Mouse (Mus musculus) hindbrain, embryonic 13.5 days (tissue): ENCODE results near the gene A430005L14Rik. TPM values are rescaled to one million over a fixed set of nuclear protein-coding genes. Genes with fewer than 3 reads are reported as not detected.

Source experiments
- ATAC-seq: fragments of 200-750 bp; cut with Nextera tagmentation; 2 replicates; pipeline ENCODE4 v1.8.0; 2017; ENCODE audit warnings: moderate TSS enrichment; ENCODE audit not compliant: low FRiP score
- H3K27ac ChIP-seq: fragments of 300-500 bp; sonication (generic); 2 replicates; pipeline ENCODE4 v1.5.1; 2015; ENCODE audit warnings: inconsistent platforms, mild to moderate bottlenecking, moderate library complexity
- H3K27me3 ChIP-seq: fragments of 300-500 bp; sonication (generic); 2 replicates; pipeline ENCODE4 v1.6.1; 2015; ENCODE audit warnings: mild to moderate bottlenecking, inconsistent platforms
- H3K36me3 ChIP-seq: fragments of 300-500 bp; sonication (generic); 2 replicates; pipeline ENCODE4 v1.6.1; 2015; ENCODE audit warnings: mild to moderate bottlenecking, inconsistent platforms
- H3K4me1 ChIP-seq: fragments of 300-500 bp; sonication (generic); replicated peaks from 2 replicates; pipeline ENCODE4 v1.6.1; 2015; ENCODE audit warnings: inconsistent platforms
- H3K4me2 ChIP-seq: fragments of 300-500 bp; sonication (generic); 2 replicates; pipeline ENCODE4 v1.6.1; 2015; ENCODE audit warnings: inconsistent platforms, mild to moderate bottlenecking, moderate library complexity
- H3K4me3 ChIP-seq: fragments of 300-500 bp; sonication (generic); 2 replicates; pipeline ENCODE4 v1.5.1; 2015; ENCODE audit warnings: mild to moderate bottlenecking, inconsistent platforms
- H3K9ac ChIP-seq: fragments of 300-500 bp; sonication (generic); 2 replicates; pipeline ENCODE4 v1.6.1; 2015; ENCODE audit warnings: mild to moderate bottlenecking, inconsistent platforms
- H3K9me3 ChIP-seq: fragments of 300-500 bp; sonication (generic); 2 replicates; pipeline ENCODE4 v1.6.1; 2016; ENCODE audit warnings: inconsistent platforms
- WGBS: fragments of 180-500 bp; shearing (Covaris S2); methylation state at CpG from one replicate; pipeline ENCODE4 v1.1.7; 2015; 5-methylcytosine and 5-hydroxymethylcytosine counted together
- polyA plus RNA-seq: library from polyadenylated mRNA; unstranded; fragments of >200 nt; fragmentation: Nextera tagmentation; extraction: Ambion mirVana; gene quantifications from 2 replicates; pipeline ENCODE4 v1.2.1, GENCODE M21; 2015

A430005L14Rik gene
- polyA plus RNA-seq, 1 experiment from 2014 or later = 65.7 TPM

DNA sequence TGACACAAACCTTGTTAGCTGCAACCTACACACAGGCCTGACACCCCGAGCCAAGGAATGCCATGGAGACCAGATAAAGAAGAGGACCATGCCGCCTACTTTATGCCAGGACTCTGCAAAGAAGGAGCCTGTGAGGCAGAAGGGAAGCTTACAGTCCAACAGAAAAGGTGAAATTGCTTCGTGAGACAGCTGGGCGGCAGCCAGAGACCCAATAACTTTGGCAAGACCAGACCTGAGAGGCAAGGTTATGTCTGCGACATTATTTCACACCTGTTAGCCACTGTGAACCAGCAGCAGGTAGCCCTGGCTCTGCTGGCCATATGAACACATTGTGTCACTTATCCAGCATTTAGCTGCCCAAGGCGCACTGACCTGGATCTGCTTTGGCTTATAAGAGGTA is 11.3 kb upstream of the A430005L14Rik start:
- no peak overlapping the region for H3K9ac ChIP-seq
- no peaks in the 10 kb centered on the region for H3K9me3 ChIP-seq
- H3K27me3 ChIP-seq = peaks cover 27% of the 10 kb centered on the region; the same call in 1 of the 2 replicates
- peaks cover 19% of the 10 kb centered on the region for H3K4me1 ChIP-seq
- no peak overlapping the region for H3K4me2 ChIP-seq
- no peak for ATAC-seq
- WGBS = 85% methylated on average over 6 of the region's 6 CpGs
- no peak overlapping the region for H3K4me3 ChIP-seq
- H3K27ac ChIP-seq = no peak overlapping the region
- no peaks in the 10 kb centered on the region for H3K36me3 ChIP-seq

DNA sequence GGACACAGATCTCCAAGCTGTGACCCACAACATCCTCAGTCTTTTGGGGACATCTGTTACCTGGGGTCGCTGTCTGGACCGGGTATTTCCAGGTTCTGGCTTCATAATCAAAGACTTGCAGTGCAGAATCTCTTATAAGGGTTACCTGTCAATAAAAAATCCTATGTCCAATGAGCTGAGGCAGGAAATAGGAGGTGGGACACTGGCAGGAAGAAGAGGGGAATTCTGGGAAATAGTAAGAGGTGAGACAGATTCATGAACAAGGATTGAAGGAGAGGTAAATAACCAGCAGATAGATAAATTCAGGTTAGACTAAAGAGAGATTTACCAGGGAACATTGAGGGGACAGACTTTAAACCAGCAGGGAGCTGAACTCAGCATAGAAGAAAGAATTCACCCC is 6.7 kb upstream of the A430005L14Rik start:
- Histone ChIP-seq H3K4me1 (peaks cover 13% of the 10 kb centered on the region), H3K27me3 (peaks cover 34% of the 10 kb centered on the region; the same call in 1 of the 2 replicates), H3K27ac (no peak overlapping the region), H3K4me3 (no peak overlapping the region), H3K9me3 (no peaks in the 10 kb centered on the region), H3K36me3 (no peaks in the 10 kb centered on the region), H3K4me2 (no peak overlapping the region), H3K9ac (no peak overlapping the region)
- 67% methylated on average over 2 of the region's 2 CpGs for WGBS
- no peak for ATAC-seq

DNA sequence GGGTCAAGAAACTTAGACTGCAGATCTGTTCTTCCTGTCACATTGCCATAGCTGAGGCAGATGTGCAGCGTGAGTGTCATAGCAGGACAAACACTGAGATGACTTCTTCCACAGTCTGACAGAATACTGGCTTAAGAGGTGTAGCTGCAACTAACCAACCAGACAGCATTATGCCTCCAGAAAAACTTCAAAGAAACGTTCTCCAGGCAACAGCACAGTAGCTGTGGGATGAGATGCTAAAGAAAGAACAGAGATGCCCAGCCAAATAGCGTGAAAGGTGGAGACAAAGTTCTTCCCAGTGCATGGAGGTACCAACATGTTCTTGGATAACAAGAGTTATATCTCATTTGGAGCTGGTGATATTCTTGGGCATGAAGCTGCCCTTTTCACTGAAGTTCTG is 5.9 kb upstream of the A430005L14Rik start:
- Histone ChIP-seq H3K4me2 (no peak overlapping the region), H3K36me3 (no peaks in the 10 kb centered on the region), H3K9ac (no peak overlapping the region), H3K4me1 (peaks cover 18% of the 10 kb centered on the region), H3K27me3 (peaks cover 28% of the 10 kb centered on the region; the same call in 1 of the 2 replicates), H3K27ac (no peak overlapping the region), H3K9me3 (no peaks in the 10 kb centered on the region), H3K4me3 (no peak overlapping the region)
- WGBS = 62% methylated on average over 3 of the region's 3 CpGs
- ATAC-seq = no peak

DNA sequence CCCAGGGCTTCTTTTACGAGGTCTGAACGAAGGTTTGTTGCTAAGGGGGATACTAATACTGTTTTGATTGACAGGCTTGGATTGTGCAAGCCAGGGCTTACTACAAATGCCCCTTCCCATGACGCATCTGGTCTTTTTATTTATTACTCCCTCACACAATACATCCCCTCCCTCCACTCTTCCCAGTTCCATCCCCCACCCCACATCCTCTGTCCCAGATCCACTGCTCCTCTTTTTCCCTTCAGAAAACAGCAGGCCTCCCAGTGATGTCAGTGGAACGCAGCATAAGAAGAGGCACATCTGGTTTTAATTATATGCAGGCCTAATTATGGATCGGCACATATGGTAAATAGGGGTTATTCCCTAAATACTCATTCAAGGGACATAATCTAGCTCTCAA is 5.3 kb upstream of the A430005L14Rik start:
- no peak overlapping the region for H3K9ac ChIP-seq
- H3K4me3 ChIP-seq = no peak overlapping the region
- peak; percentile 30; the same call in 1 of the 2 replicates for ATAC-seq
- no peak overlapping the region for H3K4me2 ChIP-seq
- peaks cover 24% of the 10 kb centered on the region for H3K4me1 ChIP-seq
- no peaks in the 10 kb centered on the region for H3K36me3 ChIP-seq
- 17% methylated on average over 5 of the region's 5 CpGs for WGBS
- no peaks in the 10 kb centered on the region for H3K9me3 ChIP-seq
- H3K27ac ChIP-seq = peak overlapping the region; percentile 65
- peaks cover 24% of the 10 kb centered on the region; the same call in 1 of the 2 replicates for H3K27me3 ChIP-seq

DNA sequence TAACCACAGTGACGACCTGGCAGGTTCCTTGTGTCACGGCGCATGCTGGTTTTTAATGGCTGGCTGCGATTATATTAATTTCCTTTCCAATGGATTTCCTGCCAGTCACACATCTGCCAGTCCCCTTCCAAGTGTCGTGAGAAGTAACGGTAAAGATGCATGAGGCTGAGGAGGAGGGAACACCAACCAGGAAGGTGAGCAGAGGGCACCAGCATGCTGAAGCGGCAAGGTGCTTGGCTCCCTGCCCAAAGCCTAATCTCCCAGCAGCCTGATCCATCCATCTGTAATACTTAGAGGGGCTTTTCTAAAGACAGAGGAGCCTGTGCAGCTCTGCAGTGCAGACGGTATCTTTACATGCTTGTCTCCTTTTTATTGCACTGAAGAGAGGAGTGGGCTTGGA is 1.4 kb upstream of the A430005L14Rik start:
- Histone ChIP-seq H3K4me2 (no peak overlapping the region), H3K9ac (no peak overlapping the region), H3K9me3 (no peaks in the 10 kb centered on the region), H3K4me3 (no peak overlapping the region), H3K27me3 (peaks cover 7% of the 10 kb centered on the region; the same call in 1 of the 2 replicates), H3K27ac (peak overlapping the region; percentile 94), H3K4me1 (peaks cover 40% of the 10 kb centered on the region), H3K36me3 (peaks cover 12% of the 10 kb centered on the region)
- no peak for ATAC-seq
- 80% methylated on average over 8 of the region's 8 CpGs for WGBS

- WGBS = under 1% methylated on average over 37 of the region's 37 CpGs
- H3K9ac ChIP-seq = peak overlapping the region; percentile 94
- peak overlapping the region; percentile 90 for H3K4me2 ChIP-seq
- H3K4me1 ChIP-seq = peaks cover 27% of the 10 kb centered on the region
- no peaks in the 10 kb centered on the region for H3K9me3 ChIP-seq
- H3K36me3 ChIP-seq = peaks cover 32% of the 10 kb centered on the region
- H3K27me3 ChIP-seq = peaks cover 7% of the 10 kb centered on the region; the same call in 1 of the 2 replicates
- peak; percentile 73 for ATAC-seq
- peak overlapping the region; percentile 94 for H3K27ac ChIP-seq
- peak overlapping the region; percentile 80 for H3K4me3 ChIP-seq
These were observed 610 bp downstream of the A430005L14Rik start for GRCm38 (mm10) chr4:153957444-153958250.

- 83% methylated on average over 7 of the region's 7 CpGs for WGBS
- Histone ChIP-seq H3K36me3 (peaks cover 81% of the 10 kb centered on the region), H3K9ac (no peak overlapping the region), H3K9me3 (no peaks in the 10 kb centered on the region), H3K4me3 (no peak overlapping the region), H3K4me2 (no peak overlapping the region), H3K4me1 (peaks cover 14% of the 10 kb centered on the region), H3K27me3 (no peaks in the 10 kb centered on the region), H3K27ac (no peak overlapping the region)
- no peak for ATAC-seq
These were observed 5.6 kb downstream of the A430005L14Rik start for GRCm38 (mm10) chr4:153962631-153963030.

DNA sequence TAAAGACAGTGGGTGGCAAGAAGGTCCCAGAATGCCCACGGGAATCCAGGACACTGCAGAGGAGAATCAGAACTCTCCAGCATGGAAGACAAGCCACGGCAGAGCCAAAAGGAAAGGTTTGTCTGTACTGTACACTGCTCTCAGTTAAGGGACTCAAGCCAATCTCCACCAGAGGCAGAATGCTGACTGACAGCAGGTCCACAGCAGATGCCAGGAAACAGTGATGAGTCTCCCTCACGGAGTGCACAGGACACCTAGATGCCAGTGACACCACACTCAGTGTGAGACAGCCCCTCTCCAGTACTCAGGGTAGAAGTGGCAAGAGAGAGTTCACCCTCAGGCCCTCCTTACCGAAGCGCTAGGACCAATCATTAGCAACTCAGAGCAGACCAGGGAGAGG is 9.6 kb downstream of the A430005L14Rik start:
- Histone ChIP-seq H3K4me3 (no peak overlapping the region), H3K9me3 (no peaks in the 10 kb centered on the region), H3K27ac (no peak overlapping the region), H3K4me2 (no peak overlapping the region), H3K4me1 (no peaks in the 10 kb centered on the region), H3K9ac (no peak overlapping the region), H3K27me3 (no peaks in the 10 kb centered on the region), H3K36me3 (peaks cover 93% of the 10 kb centered on the region)
- WGBS = 84% methylated on average over 5 of the region's 5 CpGs
- no peak for ATAC-seq

GRCm38 (mm10) chr4:153967556-153967955 is 10.5 kb downstream of the A430005L14Rik start:
- H3K27me3 ChIP-seq = no peaks in the 10 kb centered on the region
- no peak for ATAC-seq
- no peak overlapping the region for H3K4me2 ChIP-seq
- H3K36me3 ChIP-seq = peaks cover 87% of the 10 kb centered on the region
- no peak overlapping the region for H3K27ac ChIP-seq
- H3K9ac ChIP-seq = peak overlapping the region; percentile 55; the same call in 1 of the 2 replicates
- H3K4me1 ChIP-seq = no peaks in the 10 kb centered on the region
- H3K9me3 ChIP-seq = no peaks in the 10 kb centered on the region
- 89% methylated on average over 2 of the region's 2 CpGs for WGBS
- no peak overlapping the region for H3K4me3 ChIP-seq

- H3K27me3 ChIP-seq = no peaks in the 10 kb centered on the region
- H3K4me3 ChIP-seq = no peak overlapping the region
- H3K9me3 ChIP-seq = no peaks in the 10 kb centered on the region
- peaks cover 82% of the 10 kb centered on the region for H3K36me3 ChIP-seq
- ATAC-seq = no peak
- peaks cover 5% of the 10 kb centered on the region for H3K4me1 ChIP-seq
- H3K4me2 ChIP-seq = no peak overlapping the region
- WGBS = 81% methylated on average over 2 of the region's 2 CpGs
- no peak overlapping the region for H3K9ac ChIP-seq
- no peak overlapping the region for H3K27ac ChIP-seq
These were observed 11.0 kb downstream of the A430005L14Rik start for GRCm38 (mm10) chr4:153968063-153968462.

DNA sequence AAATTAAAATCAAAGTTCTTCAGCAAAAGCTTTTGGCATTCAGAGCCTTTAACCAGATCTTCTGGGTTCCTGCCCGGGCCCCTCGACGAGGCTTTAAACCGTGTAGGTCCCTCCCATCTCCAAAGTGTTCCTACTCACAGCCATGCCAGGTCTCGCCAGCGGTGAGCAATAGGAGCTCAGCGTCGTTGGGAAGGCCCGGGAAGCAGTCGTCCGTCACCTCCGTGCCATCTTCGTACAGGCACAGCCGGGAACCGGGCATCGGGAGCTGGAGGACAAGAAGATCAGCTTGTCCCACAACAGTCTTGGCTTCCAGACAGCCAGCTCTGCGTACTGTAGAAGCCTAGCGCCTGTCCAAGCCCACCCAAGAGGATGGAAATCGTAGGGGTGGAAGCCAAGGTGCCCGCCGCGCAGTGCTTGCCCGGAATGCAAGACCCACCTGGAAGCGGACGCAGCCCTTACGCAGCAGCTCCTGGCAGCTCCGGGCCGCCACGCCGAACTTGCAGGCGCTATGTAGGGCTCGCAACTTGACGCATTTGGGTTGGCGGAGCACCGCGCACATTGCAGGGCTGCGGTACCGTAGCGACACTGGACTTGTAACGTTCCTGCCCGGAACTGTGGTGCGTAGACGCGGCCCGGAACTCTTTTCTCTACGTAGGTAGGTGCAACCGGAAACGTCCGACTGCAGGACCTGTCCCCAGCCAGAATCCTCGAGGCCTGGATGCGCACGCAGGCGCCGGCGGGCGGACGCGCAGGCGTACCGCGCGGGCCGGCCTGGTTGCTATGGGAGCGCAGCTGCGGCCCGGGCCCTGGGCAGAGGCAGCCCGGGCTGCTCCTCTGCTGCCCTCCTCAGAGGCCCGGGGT is 17.6 kb downstream of the A430005L14Rik start, which contains the start of the genes Dffb and Cep104:
TSS of gene Dffb (minus strand) at position 696 of the 861 bp plus-strand sequence.
TSS of gene Cep104 (plus strand) at position 764 of the 861 bp plus-strand sequence.
- WGBS = 1% methylated on average over 68 of the region's 68 CpGs
- H3K9ac ChIP-seq = peak within 1 kb of the TSS; percentile 95

GRCm38 (mm10) chr4:153975292-153975662 is 18.2 kb downstream of the A430005L14Rik start:
- ATAC-seq = peak; percentile 74; the same call in 1 of the 2 replicates
- under 1% methylated on average over 33 of the region's 33 CpGs for WGBS
- no peaks in the 10 kb centered on the region for H3K9me3 ChIP-seq

More for the DNA sequence above, 17.6 kb downstream of the A430005L14Rik start, which contains the start of the genes Dffb and Cep104:
- Histone ChIP-seq H3K27ac (peak within 1 kb of the TSS; percentile 85), H3K4me2 (peak within 1 kb of the TSS; percentile 91), H3K36me3 (peaks cover 34% of the 10 kb centered on the region), H3K9me3 (no peaks in the 10 kb centered on the region), H3K27me3 (no peaks in the 10 kb centered on the region), H3K4me3 (peak within 1 kb of the TSS; percentile 97), H3K4me1 (peaks cover 46% of the 10 kb centered on the region)
- ATAC-seq = peak; percentile 97

More at GRCm38 (mm10) chr4:153975292-153975662, 18.2 kb downstream of the A430005L14Rik start:
- Histone ChIP-seq H3K27ac (peak overlapping the region; percentile 85), H3K9ac (peak overlapping the region; percentile 95), H3K4me2 (peak overlapping the region; percentile 91), H3K36me3 (peaks cover 34% of the 10 kb centered on the region), H3K4me3 (peak overlapping the region; percentile 97), H3K27me3 (no peaks in the 10 kb centered on the region), H3K4me1 (peaks cover 46% of the 10 kb centered on the region)
